Mouse (Mus musculus) intestine, embryonic 14.5 days (tissue): ENCODE results near the gene Dnajc30. TPM values are rescaled to one million over a fixed set of nuclear protein-coding genes. Genes with fewer than 3 reads are reported as not detected.
A peak's percentile ranks its signal among the peaks of the same experiment; 100 is the strongest.

Experiments
- ATAC-seq: fragments of 200-750 bp; cut with Nextera tagmentation; replicated peaks from 2 replicates; pipeline ENCODE4 v1.8.0; 2017; ENCODE audit warnings: low read depth, moderate number of reproducible peaks, moderate TSS enrichment, moderate library complexity; ENCODE audit not compliant: low FRiP score, low TSS enrichment
- DNase-seq: peaks from one replicate; pipeline ENCODE4 v3.0.0-alpha.2; 2018; ENCODE audit warnings: low spot score
- H3K27ac ChIP-seq: fragments of 300-500 bp; sonication (generic); 2 replicates; pipeline ENCODE4 v1.5.1; 2014; ENCODE audit warnings: low read depth, mild to moderate bottlenecking, control low read depth
- H3K27me3 ChIP-seq: fragments of 300-500 bp; sonication (generic); replicated peaks from 2 replicates; pipeline ENCODE4 v1.6.1; 2014; ENCODE audit warnings: low read length, control low read depth; ENCODE audit not compliant: control insufficient read depth, insufficient read depth
- H3K36me3 ChIP-seq: fragments of 300-500 bp; sonication (generic); 2 replicates; pipeline ENCODE4 v1.6.1; 2014; ENCODE audit warnings: low read length, control low read depth; ENCODE audit not compliant: control insufficient read depth, insufficient read depth
- H3K4me1 ChIP-seq: fragments of 300-500 bp; sonication (generic); replicated peaks from 2 replicates; pipeline ENCODE4 v1.6.1; 2014; ENCODE audit warnings: low read length, control low read depth, mixed read lengths; ENCODE audit not compliant: control insufficient read depth, insufficient read depth
- H3K4me2 ChIP-seq: fragments of 300-500 bp; sonication (generic); 2 replicates; pipeline ENCODE4 v1.6.1; 2014; ENCODE audit warnings: low read length
- H3K4me3 ChIP-seq: fragments of 300-500 bp; sonication (generic); 2 replicates; pipeline ENCODE4 v1.5.1; 2014; ENCODE audit warnings: low read depth, low read length, control low read depth, mixed read lengths
- H3K9ac ChIP-seq: fragments of 300-500 bp; sonication (generic); 2 replicates; pipeline ENCODE4 v1.6.1; 2014; ENCODE audit warnings: mild to moderate bottlenecking, low read length
- H3K9me3 ChIP-seq: fragments of 300-500 bp; sonication (generic); 2 replicates; pipeline ENCODE4 v1.6.1; 2016; ENCODE audit warnings: low read length, control low read depth; ENCODE audit not compliant: control insufficient read depth
- WGBS: fragments of 180-500 bp; shearing (Covaris S2); extraction: QIAGEN DNeasy Blood & Tissue Kit; methylation state at CpG from one replicate; pipeline ENCODE4 v1.1.7; 2014; 5-methylcytosine and 5-hydroxymethylcytosine counted together
- polyA plus RNA-seq: library from polyadenylated mRNA; unstranded; fragments of >200 nt; fragmentation: Nextera tagmentation; extraction: Ambion mirVana; gene quantifications from 2 replicates; pipeline ENCODE4 v1.2.1, GENCODE M21; 2014

Dnajc30 gene
- 32.5 and 33.3 TPM in 2 replicates for polyA plus RNA-seq

- WGBS, result under 1% methylated on average over 52 of the region's 52 CpGs
- peak; percentile 96 for ATAC-seq
- peak within 1 kb of the TSS; percentile 90 for H3K9ac ChIP-seq
- H3K4me1 ChIP-seq, result peaks cover 15% of the 10 kb centered on the region
- H3K27me3 ChIP-seq, result no peaks in the 10 kb centered on the region
- DNase-seq, result peak; percentile 98
- peak within 1 kb of the TSS; percentile 97 for H3K4me3 ChIP-seq
- H3K9me3 ChIP-seq, result no peaks in the 10 kb centered on the region
- peaks cover 26% of the 10 kb centered on the region for H3K36me3 ChIP-seq
- peak within 1 kb of the TSS; percentile 85 for H3K4me2 ChIP-seq
- no peak within 1 kb of the TSS for H3K27ac ChIP-seq
Observed at GRCm38 (mm10) chr5:135063629-135064381, at the start of gene Dnajc30. TSS of gene Dnajc30 (plus strand) at chr5:135064202.

DNA sequence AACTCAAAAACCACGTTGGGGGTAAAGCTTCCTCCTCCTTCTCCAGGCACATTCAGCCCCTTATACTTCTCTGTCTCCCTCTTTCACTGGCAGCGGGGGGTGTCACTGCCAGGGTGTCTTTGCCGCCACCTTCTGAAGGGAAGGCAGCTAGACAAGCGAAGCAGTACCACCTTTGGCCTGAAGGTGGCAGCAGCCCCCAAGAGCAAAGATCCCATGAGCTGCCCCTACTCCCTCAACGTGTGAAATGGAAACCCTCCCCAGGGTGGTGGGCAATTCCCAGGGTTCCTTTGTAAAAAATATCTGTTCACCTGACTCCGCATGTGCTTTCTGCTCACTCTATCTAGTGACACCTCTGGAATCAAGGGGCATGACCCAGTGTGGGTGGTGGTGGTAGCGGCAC is 48.5 kb upstream of the Dnajc30 start:
- H3K27ac ChIP-seq, result no peak overlapping the region
- peaks cover 18% of the 10 kb centered on the region for H3K4me1 ChIP-seq
- no peaks in the 10 kb centered on the region for H3K9me3 ChIP-seq
- H3K4me2 ChIP-seq, result no peak overlapping the region
- no peaks in the 10 kb centered on the region for H3K27me3 ChIP-seq
- H3K9ac ChIP-seq, result no peak overlapping the region
- no peak overlapping the region for H3K4me3 ChIP-seq
- ATAC-seq (no peak), DNase-seq (peak; percentile 95)
- WGBS, result 14% methylated on average over 7 of the region's 7 CpGs
- H3K36me3 ChIP-seq, result 0 out of 2 replicates have a peak, but pooled peaks cover 7% of the 10 kb centered on the region

- H3K4me2 ChIP-seq, result no peak overlapping the region
- H3K4me3 ChIP-seq, result no peak overlapping the region
- no peak for ATAC-seq
- H3K4me1 ChIP-seq, result peaks cover 14% of the 10 kb centered on the region
- 0 out of 2 replicates have a peak, but pooled peaks cover under 1% of the 10 kb centered on the region for H3K36me3 ChIP-seq
- WGBS, result 48% methylated on average over 4 of the region's 4 CpGs
- no peak overlapping the region for H3K9ac ChIP-seq
- no peaks in the 10 kb centered on the region for H3K27me3 ChIP-seq
- H3K27ac ChIP-seq, result no peak overlapping the region
- no peak for DNase-seq
- H3K9me3 ChIP-seq, result no peaks in the 10 kb centered on the region
Observed at GRCm38 (mm10) chr5:135016224-135016759, 47.7 kb upstream of the Dnajc30 start.

- no peak overlapping the region for H3K27ac ChIP-seq
- no peaks in the 10 kb centered on the region for H3K36me3 ChIP-seq
- ATAC-seq (no peak), DNase-seq (no peak)
- H3K27me3 ChIP-seq, result no peaks in the 10 kb centered on the region
- no peak overlapping the region for H3K4me2 ChIP-seq
- H3K9ac ChIP-seq, result no peak overlapping the region
- H3K9me3 ChIP-seq, result no peaks in the 10 kb centered on the region
- WGBS, result 68% methylated on average over 6 of the region's 6 CpGs
- H3K4me3 ChIP-seq, result no peak overlapping the region
- peaks cover 25% of the 10 kb centered on the region for H3K4me1 ChIP-seq
Observed at GRCm38 (mm10) chr5:135021814-135022213, 42.2 kb upstream of the Dnajc30 start.

DNA sequence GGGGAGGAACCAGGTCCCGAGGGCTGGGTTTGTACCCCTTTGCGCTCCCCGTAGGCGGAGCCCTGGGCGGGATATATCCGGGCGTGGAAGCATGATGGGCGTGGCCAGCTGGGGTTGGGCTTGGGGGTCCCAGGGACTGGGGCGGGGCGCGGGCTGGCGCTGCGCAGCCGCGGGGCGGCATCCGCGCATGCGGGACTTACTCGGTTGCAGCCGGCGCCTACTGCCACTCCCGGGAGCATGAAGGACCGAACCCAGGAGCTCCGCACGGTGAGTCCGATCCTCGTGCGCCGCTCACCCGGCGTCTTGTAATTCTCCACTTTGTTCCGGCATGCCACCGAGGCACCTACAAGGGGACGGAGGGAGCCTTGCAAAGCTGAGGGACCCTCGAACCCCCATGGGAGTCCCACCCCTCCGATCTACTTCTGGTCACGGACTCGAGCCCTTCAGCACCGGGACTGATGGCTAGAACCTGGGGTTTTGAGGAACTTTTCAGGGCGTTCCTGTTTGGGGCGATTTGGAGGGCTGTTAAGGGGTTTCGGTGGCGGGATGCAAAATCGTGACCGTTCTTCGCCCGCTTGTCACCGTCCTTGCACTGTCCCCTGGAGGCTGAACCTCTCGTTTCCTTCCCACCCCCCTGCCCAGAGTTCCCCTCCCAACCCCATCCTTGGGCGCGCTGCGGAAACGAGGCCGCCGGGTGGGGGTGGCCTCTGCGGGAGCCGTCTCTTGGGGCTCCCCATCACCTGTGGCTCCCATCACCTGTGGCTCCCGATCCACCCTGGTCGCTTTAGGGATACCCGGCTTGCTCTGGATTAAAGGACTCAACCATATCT is 40.4 kb upstream of the Dnajc30 start, which contains the start of gene Stx1a:
Stx1a (plus strand) TSS at position 139 of the 830 bp plus-strand sequence.
- peak; percentile 88 for ATAC-seq
- H3K27ac ChIP-seq, result peak within 1 kb of the TSS; percentile 38; the same call in 1 of the 2 replicates
- no peaks in the 10 kb centered on the region for H3K9me3 ChIP-seq
- H3K9ac ChIP-seq, result peak within 1 kb of the TSS; percentile 69
- H3K4me2 ChIP-seq, result peak within 1 kb of the TSS; percentile 97
- H3K36me3 ChIP-seq, result no peaks in the 10 kb centered on the region
- WGBS, result under 1% methylated on average over 61 of the region's 61 CpGs
- H3K27me3 ChIP-seq, result no peaks in the 10 kb centered on the region
- H3K4me1 ChIP-seq, result peaks cover 25% of the 10 kb centered on the region
- H3K4me3 ChIP-seq, result peak within 1 kb of the TSS; percentile 69
- DNase-seq, result peak; percentile 93

GRCm38 (mm10) chr5:135024665-135025224 is 39.3 kb upstream of the Dnajc30 start:
- WGBS, result 49% methylated on average over 11 of the region's 11 CpGs
- 0 out of 2 replicates have a peak overlapping the region, but pooled peaks have one; percentile 38 for H3K27ac ChIP-seq
- H3K4me2 ChIP-seq, result peak overlapping the region; percentile 97
- peaks cover 36% of the 10 kb centered on the region for H3K4me1 ChIP-seq
- no peaks in the 10 kb centered on the region for H3K27me3 ChIP-seq
- no peaks in the 10 kb centered on the region for H3K9me3 ChIP-seq
- peak overlapping the region; percentile 69 for H3K4me3 ChIP-seq
- ATAC-seq (no peak), DNase-seq (no peak)
- H3K9ac ChIP-seq, result no peak overlapping the region
- no peaks in the 10 kb centered on the region for H3K36me3 ChIP-seq

DNA sequence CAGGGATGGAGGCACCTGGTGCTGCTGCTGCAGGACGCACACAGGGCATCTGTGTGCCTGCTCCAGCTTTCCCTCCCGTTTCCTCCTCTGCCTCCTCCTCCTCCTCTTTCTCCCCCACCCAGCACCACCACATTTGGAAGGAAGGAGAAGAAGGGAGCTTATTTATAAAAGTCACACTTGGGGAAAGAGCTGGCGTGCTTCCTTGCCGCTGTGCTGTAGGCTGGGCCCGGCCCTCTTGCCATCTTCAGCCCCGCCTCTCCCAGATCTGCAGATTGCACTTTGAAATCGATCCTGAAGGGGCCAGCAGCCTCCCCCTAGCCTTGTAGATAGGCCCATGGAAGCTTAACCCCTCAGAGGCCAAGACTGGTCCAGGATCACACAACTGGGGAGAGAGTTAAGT is 38.1 kb upstream of the Dnajc30 start:
- no peak for DNase-seq
- H3K4me3 ChIP-seq, result no peak overlapping the region
- no peaks in the 10 kb centered on the region for H3K36me3 ChIP-seq
- 0 out of 2 replicates have a peak overlapping the region, but pooled peaks have one; percentile 11 for H3K9ac ChIP-seq
- WGBS, result 3% methylated on average over 7 of the region's 7 CpGs
- H3K9me3 ChIP-seq, result no peaks in the 10 kb centered on the region
- peak overlapping the region; percentile 97 for H3K4me2 ChIP-seq
- peaks cover 36% of the 10 kb centered on the region for H3K4me1 ChIP-seq
- no peak for ATAC-seq
- H3K27me3 ChIP-seq, result no peaks in the 10 kb centered on the region
- H3K27ac ChIP-seq, result no peak overlapping the region; the same call in 1 of the 2 replicates
